Mouse (Mus musculus) E14TG2a.4 (cell line): ENCODE measurements at regions not wholly inside any gene's neighbourhood (a gene's known extent, or its start where the extent isn't known, plus 50 kb on each side); places are given as distances from the start of the nearest gene placed in this dataset.

Source experiments
- CTCF ChIP-seq: conservative IDR thresholded peaks from 2 replicates; pipeline ENCODE4 v1.5.1; 2014; ENCODE audit warnings: low read length
- NANOG ChIP-seq: IDR thresholded peaks from 2 replicates; pipeline ENCODE4 v1.6.1; 2014; ENCODE audit warnings: borderline replicate concordance, low read length, mixed read lengths
- POU5F1 ChIP-seq: IDR thresholded peaks from 2 replicates; pipeline ENCODE4 v1.6.1; 2014; ENCODE audit warnings: low read length, borderline replicate concordance

DNA sequence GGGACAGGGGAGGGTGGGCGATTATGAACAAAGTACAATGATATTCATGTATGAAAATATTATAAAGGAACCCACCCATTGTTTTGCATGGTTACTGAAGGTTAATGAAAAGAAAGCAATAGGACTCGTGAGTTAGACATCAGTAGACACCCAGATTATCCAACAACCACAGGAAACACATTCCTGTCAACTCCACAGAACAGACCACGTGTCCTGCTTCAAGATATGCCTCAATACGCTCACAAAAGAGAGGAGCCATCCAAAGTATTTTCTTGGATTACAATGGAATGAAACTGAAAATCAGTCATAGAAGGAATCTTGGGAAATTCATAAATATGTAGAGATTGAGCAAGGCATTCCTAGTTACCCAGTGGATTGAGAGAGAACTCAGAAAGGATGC is 68.5 kb upstream of the Atp1a1 start:
- TF ChIP-seq CTCF, result no peak
- TF ChIP-seq NANOG, result no peak
- no peak for TF ChIP-seq POU5F1
